Mouse (Mus musculus) 3134 (cell line): ENCODE results near the gene Epx.
"Not testable (repeated sequence)": the region's sequence is repeated elsewhere in the genome, so short reads cannot be mapped to it uniquely, and the experiment has no call there.

Source experiments
- DNase-seq: peaks from one replicate; pipeline ENCODE4 v3.0.0-alpha.2; 2011; ENCODE audit warnings: low spot score; ENCODE audit not compliant: insufficient read length; ENCODE audit errors: extremely low read depth

Gene Epx

GRCm38 (mm10) chr11:87875436-87875835 is at the start of gene Epx:
TSS of gene Epx (minus strand) at chr11:87875536.
- DNase-seq = no peak

GRCm38 (mm10) chr11:87920966-87921365 is 45.6 kb upstream of the Epx start, which contains the start of gene Olfr464:
TSS of gene Olfr464 (minus strand) at chr11:87920967.
- no peak for DNase-seq

- no peak for DNase-seq
These were observed 45.0 kb upstream of the Epx start for GRCm38 (mm10) chr11:87920301-87920700.

GRCm38 (mm10) chr11:87916005-87916404 is 40.7 kb upstream of the Epx start:
- no peak for DNase-seq

GRCm38 (mm10) chr11:87904331-87904730 is 29.0 kb upstream of the Epx start:
- no peak for DNase-seq

- DNase-seq = no peak
These were observed 22.0 kb upstream of the Epx start, which contains the start of gene Olfr463 for GRCm38 (mm10) chr11:87897287-87897686. TSS of gene Olfr463 (minus strand) at chr11:87897387.

- DNase-seq = no peak
These were observed 16.8 kb upstream of the Epx start, which contains the start of gene Olfr462 for GRCm38 (mm10) chr11:87892168-87892567. TSS of gene Olfr462 (minus strand) at chr11:87892268.

GRCm38 (mm10) chr11:87884856-87885255 is 9.5 kb upstream of the Epx start:
- DNase-seq = no peak

- no peak for DNase-seq
These were observed 8.2 kb upstream of the Epx start for GRCm38 (mm10) chr11:87883493-87883892.

GRCm38 (mm10) chr11:87881714-87882113 is 6.4 kb upstream of the Epx start:
- DNase-seq = no peak

- no peak for DNase-seq
These were observed 4.5 kb upstream of the Epx start for GRCm38 (mm10) chr11:87879826-87880225.

- DNase-seq = no peak
These were observed 3.6 kb downstream of the Epx start for GRCm38 (mm10) chr11:87871766-87872165.

- DNase-seq = no peak
These were observed 5.2 kb downstream of the Epx start for GRCm38 (mm10) chr11:87870096-87870495.

GRCm38 (mm10) chr11:87866891-87867290 is 8.4 kb downstream of the Epx start:
- not testable (repeated sequence) for DNase-seq

- DNase-seq = no peak
These were observed 12.5 kb downstream of the Epx start for GRCm38 (mm10) chr11:87862805-87863204.

GRCm38 (mm10) chr11:87860426-87860825 is 14.9 kb downstream of the Epx start:
- DNase-seq = no peak

- DNase-seq = no peak
These were observed 16.1 kb downstream of the Epx start for GRCm38 (mm10) chr11:87859273-87859672.

- no peak for DNase-seq
These were observed 20.8 kb downstream of the Epx start for GRCm38 (mm10) chr11:87854550-87854949.

GRCm38 (mm10) chr11:87853597-87853954 is 21.8 kb downstream of the Epx start:
- no peak for DNase-seq

GRCm38 (mm10) chr11:87852690-87853596 is 22.4 kb downstream of the Epx start, which contains the start of gene Mks1:
TSS of gene Mks1 (plus strand) at chr11:87853215.
- no peak for DNase-seq

GRCm38 (mm10) chr11:87847884-87848283 is 27.5 kb downstream of the Epx start:
- DNase-seq = no peak

- DNase-seq = no peak
These were observed 28.3 kb downstream of the Epx start for GRCm38 (mm10) chr11:87846968-87847600.
